14 mouse cellular contexts compared by ENCODE assay signal in genomic region chr2:172394671-172395070, GRCm38 (mm10). TPM values are rescaled to one million over a fixed set of nuclear protein-coding genes. Genes with fewer than 3 reads are reported as not detected.
"Had no signal": no experiment of that assay in that cellular context is flagged by ENCODE, and none has a peak within 500 bp of the region (broad histone marks: within the 10 kb centered on the region; RNA-seq: fewer than 3 reads in every experiment).

No protein-coding gene starts in this region.

- H3K36me3 ChIP-seq: limb, embryonic 13.5 days; midbrain, embryonic 12.5 days had no signal

- H3K27ac ChIP-seq: kidney, postnatal 0 days; limb, embryonic 13.5 days; liver, embryonic 14.5 days; midbrain, embryonic 12.5 days had no signal

- H3K27me3 ChIP-seq: midbrain, embryonic 12.5 days had no signal

- H3K4me2 ChIP-seq: limb, embryonic 13.5 days; midbrain, embryonic 12.5 days had no signal

- H3K9ac ChIP-seq: limb, embryonic 13.5 days; liver, embryonic 14.5 days; midbrain, embryonic 12.5 days had no signal

- H3K9me3 ChIP-seq: limb, embryonic 13.5 days; midbrain, embryonic 12.5 days had no signal

- H3K4me1 ChIP-seq: limb, embryonic 13.5 days had no signal

- H3K4me3 ChIP-seq: limb, embryonic 13.5 days; midbrain, embryonic 12.5 days had no signal

- DNase-seq: kidney, adult 11 months; kidney, adult 9 months; kidney, postnatal 36 days; layer of hippocampus, adult 9-11 months; left cerebral cortex, postnatal 4 days; lung, adult 18-20 months; right cerebral cortex, postnatal 14 days; thymus, adult 2 months; thymus, postnatal 25 days had no signal

RNA-seq across cellular contexts. Expression of gene Cass4, which starts 1.1 kb away (rescaled TPM):
- total RNA-seq: liver, adult 2 months had no signal
- polyA plus RNA-seq: liver, adult 2 months had no signal
